Mouse (Mus musculus) ZHBTc4 (cell line): ENCODE results near the gene Wars.

Experiments
- DNase-seq: peaks from one replicate; pipeline ENCODE4 v3.0.0-alpha.2; 2011; ENCODE audit warnings: low read depth, low spot score

Gene Wars

DNA sequence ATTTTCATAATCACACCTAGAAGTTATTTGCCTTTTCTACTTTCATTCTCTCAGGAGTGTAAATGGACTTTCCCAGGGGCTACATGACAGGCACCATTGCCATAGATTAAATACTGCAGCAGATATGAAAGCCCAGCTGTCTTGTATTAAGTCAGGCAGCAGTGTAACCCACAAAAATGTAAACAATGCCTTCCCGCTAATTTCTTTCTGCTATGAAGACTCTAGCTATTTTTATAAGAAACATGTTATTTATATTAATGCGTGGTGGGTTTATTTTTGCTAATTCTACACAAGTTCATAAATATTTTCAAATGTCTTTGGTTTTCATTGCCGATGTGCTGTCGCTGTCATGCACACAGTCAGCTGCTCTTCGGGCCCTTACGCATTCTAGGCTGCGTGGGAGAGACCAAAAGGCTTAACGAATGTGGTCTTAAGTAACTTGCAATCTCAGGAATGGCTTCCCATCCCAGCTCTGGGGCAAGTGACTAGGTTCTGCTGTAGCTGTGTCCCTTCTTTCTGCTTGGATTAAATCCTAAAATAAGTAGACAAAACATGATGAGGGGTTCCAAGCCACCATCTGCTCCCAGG lies 16.0 kb upstream of the Wars start:
- no peak for DNase-seq

DNA sequence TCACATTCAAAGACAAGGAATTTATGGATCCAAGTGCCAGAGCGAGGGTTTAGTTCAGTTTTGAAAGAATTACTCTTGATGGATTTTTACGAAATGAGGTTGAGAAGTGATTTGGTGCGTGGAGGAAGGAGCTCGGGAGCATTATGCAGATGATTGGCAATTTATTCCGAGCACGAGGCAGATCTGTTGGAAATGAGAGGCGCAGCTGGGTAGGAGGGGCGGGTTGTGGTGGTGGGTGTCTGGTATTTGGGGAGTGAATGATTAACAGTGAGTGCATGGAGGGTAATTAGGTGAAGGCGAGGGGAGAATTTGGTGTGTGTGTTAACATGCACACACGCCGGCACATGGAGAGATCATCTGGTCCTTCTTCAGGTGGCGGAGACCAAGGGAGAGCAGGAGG lies 12.4 kb upstream of the Wars start:
- DNase-seq: no peak

- DNase-seq: no peak
Observed at GRCm38 (mm10) chr12:108905620-108906302, 11.8 kb upstream of the Wars start.

DNA sequence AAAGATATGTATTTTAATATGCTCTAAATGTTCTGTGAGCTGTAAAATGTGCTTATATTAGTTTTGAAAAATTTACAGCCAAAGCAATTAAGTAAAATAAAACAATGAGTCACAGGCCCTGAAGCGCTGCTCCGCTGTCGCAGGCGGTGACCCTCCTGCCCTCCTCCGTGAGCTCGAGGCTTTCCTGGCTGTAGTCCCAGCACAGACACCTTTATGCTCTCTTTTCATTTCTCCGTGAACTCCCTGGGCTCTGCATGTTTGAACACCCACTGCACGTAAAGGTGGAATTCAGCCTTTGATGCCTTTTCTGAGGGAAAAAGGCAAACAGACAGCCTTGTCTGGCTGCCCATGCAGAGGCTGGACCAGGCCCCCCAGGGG lies 10.3 kb upstream of the Wars start:
- DNase-seq: no peak

DNA sequence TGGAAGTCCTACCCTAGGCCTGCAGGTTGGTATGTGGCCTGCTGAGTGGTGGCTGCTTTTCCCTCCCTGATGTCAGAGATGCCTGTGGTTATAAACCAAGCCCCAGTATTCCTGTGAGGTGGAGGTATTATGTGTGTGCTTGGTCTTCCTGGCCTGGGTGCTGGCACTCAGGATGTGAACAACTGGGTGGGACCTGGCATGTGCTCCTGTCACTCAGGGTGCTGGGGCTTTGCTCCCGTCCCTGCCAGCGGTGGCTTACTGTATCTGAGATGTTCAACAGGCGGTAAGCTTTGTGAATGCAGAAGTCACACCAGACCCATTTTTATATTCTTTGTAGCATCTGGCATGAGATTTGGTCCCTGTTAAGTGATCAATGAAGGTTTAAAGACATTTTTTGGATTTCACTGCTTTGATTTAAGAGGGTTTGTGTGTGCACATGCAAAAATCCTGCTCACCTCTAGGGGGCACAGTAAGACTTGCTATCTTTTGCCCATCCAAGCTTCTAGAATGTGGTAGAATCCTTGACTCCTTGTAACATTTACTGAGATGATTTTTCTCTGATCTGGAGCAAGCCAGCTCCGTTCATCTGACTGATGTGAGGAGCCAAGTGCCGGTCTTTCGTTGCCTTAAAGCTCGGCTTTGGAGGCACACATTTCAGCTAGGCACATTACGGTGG lies 9.8 kb upstream of the Wars start:
- DNase-seq: peak; percentile 70

DNA sequence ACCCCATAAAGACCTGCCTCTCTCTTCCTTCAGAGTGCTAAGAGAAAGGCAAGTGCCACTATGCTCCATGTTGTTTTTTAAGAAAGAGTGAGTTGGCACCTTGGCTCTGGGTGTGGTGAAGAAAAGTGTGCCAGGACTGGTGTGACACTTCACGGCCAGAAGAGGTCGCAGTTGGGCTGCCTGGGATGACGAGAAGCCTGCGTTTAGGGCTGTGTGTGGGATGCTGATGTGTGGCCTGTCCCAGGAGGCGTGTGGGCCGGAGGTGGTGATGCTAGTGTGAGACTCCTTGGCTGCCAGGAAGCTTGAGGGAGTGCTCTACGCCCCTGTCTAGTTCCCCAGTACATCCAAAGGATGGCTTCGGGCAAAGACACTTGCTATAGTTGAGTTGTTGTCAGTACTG lies 9.0 kb upstream of the Wars start:
- DNase-seq: peak; percentile 73

- no peak for DNase-seq
Observed at GRCm38 (mm10) chr12:108901346-108901745, 7.4 kb upstream of the Wars start.

- DNase-seq: peak; percentile 35
Observed at GRCm38 (mm10) chr12:108896006-108896405, 2.0 kb upstream of the Wars start.

DNA sequence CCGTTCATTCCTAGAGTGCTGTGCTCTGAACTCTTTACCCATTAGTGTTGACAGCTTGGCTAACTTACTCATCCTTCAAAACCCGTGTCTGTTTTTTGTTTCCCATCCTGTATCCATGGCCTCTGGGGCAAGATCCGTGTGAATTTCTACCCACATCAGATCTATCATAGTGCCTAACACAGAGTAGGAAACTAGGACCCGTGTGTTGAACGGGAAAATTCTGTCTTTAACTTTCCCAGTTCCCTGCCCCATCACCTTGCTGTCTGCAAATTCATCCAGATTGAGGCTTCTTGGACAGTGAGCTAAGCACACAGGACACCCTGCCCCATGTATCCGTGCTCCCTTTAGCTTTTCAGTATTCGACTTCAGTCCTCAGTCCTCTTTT lies 450 bp upstream of the Wars start:
- no peak for DNase-seq

- DNase-seq: peak; percentile 30
Observed at GRCm38 (mm10) chr12:108892989-108893714, 822 bp downstream of the Wars start, which contains the start of gene Wdr25. TSS of gene Wdr25 (plus strand) at chr12:108893631.

GRCm38 (mm10) chr12:108888632-108889031 lies 5.3 kb downstream of the Wars start:
- DNase-seq: no peak

GRCm38 (mm10) chr12:108887077-108887476 lies 6.9 kb downstream of the Wars start:
- DNase-seq: no peak

GRCm38 (mm10) chr12:108885906-108886305 lies 8.1 kb downstream of the Wars start:
- no peak for DNase-seq

DNA sequence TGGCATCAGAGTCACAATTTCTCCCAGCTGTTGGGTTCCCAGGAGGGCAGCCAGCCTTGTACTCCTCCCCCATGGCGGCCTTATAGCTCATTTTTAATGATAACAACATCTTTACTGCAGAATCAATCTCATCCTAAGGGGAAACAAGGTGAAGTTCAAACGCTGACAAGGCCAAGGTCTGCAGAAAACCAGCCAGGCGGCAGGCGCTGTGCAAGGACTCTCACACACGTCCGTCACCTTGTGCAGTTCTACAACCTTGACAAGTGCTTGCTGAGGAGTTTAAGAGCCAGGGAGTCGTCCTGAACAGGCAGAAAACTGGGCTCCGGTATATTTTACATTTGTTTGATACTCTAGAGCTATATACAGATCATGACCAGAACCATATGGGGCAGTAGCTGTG lies 11.2 kb downstream of the Wars start:
- no peak for DNase-seq

- DNase-seq: no peak
Observed at GRCm38 (mm10) chr12:108881192-108881591, 12.8 kb downstream of the Wars start.

- DNase-seq: no peak
Observed at GRCm38 (mm10) chr12:108880606-108881005, 13.4 kb downstream of the Wars start.

GRCm38 (mm10) chr12:108879138-108879537 lies 14.8 kb downstream of the Wars start:
- no peak for DNase-seq

DNA sequence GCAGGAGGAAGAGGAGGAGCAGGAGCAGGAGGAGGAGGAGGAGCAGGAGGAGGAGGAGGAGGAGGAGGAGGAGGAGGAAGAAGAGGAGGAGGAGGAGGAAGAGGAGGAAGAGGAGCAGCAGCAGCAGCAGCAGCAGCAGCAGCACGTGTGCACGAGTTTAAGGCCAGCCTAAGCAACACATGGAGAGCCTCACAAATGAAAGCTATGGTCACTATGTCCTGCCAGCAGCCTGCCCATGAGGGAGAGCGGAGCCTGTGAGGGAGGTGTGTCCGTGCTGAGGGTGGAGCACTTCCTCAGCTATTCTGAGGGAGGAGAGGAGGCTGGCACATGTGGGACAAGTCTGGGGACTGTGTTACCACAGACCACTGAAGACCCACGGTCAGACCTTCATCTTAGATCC lies 20.9 kb downstream of the Wars start:
- DNase-seq: no peak

GRCm38 (mm10) chr12:108869575-108869974 lies 24.4 kb downstream of the Wars start:
- DNase-seq: peak; percentile 75

DNA sequence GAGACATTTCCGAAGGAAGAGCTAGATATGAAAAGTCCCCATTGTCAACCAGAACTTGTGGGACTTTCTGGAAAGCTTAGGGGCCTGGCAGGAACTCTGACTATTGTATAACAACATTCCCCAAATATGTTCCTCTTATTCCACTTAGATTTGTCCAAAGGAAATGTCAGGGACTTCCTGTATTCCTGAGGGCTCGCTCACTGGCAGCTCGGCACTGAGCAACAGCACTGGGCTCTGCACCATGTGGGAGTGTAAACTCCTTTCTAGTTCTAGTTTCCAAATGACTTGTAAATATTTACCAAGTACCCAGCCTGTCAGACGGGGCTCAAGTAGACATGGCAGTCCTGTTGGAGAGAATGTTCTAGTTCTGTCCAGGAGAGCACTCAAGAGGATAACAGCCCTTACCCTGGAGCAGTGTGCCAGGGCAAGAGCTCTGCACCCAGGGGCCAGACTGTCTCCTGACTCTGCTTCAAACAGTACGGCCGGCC lies 28.9 kb downstream of the Wars start:
- DNase-seq: no peak

GRCm38 (mm10) chr12:108858486-108858885 lies 35.5 kb downstream of the Wars start:
- DNase-seq: no peak

DNA sequence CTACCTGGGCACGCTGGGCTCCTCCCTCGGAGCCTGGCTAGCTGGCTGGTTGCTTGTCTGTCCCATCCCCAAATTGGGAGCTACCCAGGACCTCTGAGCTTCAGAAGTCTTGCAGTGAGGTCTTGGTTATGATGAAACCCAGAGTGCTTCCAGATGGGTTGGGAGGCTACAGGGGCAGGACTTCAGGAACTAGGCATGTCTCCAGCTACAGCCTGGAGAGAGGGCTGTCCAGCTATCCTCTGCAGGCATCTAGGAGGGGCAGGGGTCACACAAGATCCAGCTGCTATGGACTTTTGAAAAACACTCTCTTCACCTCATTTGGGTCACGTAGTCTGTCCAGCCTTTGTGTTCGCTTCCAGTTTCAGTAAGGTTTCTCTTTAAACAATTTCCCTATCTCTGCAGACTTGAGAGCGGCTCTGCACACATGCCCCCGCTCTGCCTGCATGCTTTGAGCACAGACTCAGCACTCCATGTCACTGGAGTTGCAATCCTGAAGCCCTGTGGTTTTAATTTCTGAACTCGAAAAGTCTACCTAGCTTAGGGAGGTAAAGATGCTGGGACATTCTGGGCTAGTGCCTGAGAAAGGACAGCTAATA lies 36.3 kb downstream of the Wars start:
- DNase-seq: no peak
